Mouse (Mus musculus) heart, postnatal 10 days (tissue): ENCODE measurements around the gene C2cd3. TPM values are rescaled to one million over a fixed set of nuclear protein-coding genes. Genes with fewer than 3 reads are reported as not detected.

Source experiments
- DNase-seq, 2 experiments: peaks; one replicate each; pipeline ENCODE4 v3.0.0; 2021
- intact Hi-C: fragments of 180-260 bp; cut with DNase I; formaldehyde crosslinking; loops from one replicate; pipeline ENCODE4 v1.15.1; 2025
- total RNA-seq, 2 experiments: library from RNA; stranded (reverse); gene quantifications; 2 replicates each; pipeline ENCODE4 v1.2.3; 2021

The C2cd3 gene
- total RNA-seq, 2 experiments from 2014 or later = 11.2 to 13.1 TPM

GRCm38 (mm10) chr7:100495042-100495441 lies 123.0 kb downstream of the C2cd3 start:
- peak; percentile 60 to 65 for DNase-seq
- intact Hi-C loops = loop anchor here (2.0 kb wide), 1 partner anchor 30 kb away; no protein-coding TSS in a partner anchor

GRCm38 (mm10) chr7:100495581-100496251 lies 123.7 kb downstream of the C2cd3 start:
- DNase-seq = peak; percentile 88 to 90
- intact Hi-C loops = loop anchor here (2.0 kb wide), 1 partner anchor 31 kb away; no protein-coding TSS in a partner anchor

- DNase-seq = no peak
Observed at GRCm38 (mm10) chr7:100496371-100496770, 124.3 kb downstream of the C2cd3 start.

GRCm38 (mm10) chr7:100496791-100497190 lies 124.8 kb downstream of the C2cd3 start:
- intact Hi-C loops = no loop called here
- no peak for DNase-seq

More at GRCm38 (mm10) chr7:100496371-100496770, 124.3 kb downstream of the C2cd3 start:
- intact Hi-C loops = no loop called here

DNA sequence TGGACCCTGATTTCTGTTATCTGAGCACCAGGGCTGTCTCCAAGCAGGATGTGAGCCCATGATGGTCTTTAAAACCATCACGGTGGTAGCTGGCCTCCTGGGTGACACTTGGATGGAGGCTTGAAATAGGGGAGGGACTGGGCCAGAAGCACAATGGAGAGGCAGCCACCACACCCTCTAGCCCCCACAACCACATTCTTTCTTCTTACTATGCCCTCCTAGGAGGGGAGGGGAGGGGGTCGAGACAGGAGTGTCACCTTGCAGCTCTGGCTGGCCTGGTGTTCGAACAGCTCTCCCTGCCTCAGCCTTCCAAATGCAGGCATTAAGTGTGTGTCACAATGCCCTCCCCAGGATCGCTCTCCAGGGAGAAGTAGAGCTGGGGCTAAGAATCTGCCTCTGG lies 125.4 kb downstream of the C2cd3 start:
- intact Hi-C loops = no loop called here
- DNase-seq = no peak

GRCm38 (mm10) chr7:100497982-100498381 lies 125.9 kb downstream of the C2cd3 start:
- intact Hi-C loops = no loop called here
- DNase-seq = no peak

- no peak for DNase-seq
- intact Hi-C loops = no loop called here
Observed at GRCm38 (mm10) chr7:100499465-100499864, 127.4 kb downstream of the C2cd3 start.

GRCm38 (mm10) chr7:100500276-100500977 lies 128.4 kb downstream of the C2cd3 start:
- intact Hi-C loops = no loop called here
- peak in 1 of 2 experiments; percentile 37 for DNase-seq

DNA sequence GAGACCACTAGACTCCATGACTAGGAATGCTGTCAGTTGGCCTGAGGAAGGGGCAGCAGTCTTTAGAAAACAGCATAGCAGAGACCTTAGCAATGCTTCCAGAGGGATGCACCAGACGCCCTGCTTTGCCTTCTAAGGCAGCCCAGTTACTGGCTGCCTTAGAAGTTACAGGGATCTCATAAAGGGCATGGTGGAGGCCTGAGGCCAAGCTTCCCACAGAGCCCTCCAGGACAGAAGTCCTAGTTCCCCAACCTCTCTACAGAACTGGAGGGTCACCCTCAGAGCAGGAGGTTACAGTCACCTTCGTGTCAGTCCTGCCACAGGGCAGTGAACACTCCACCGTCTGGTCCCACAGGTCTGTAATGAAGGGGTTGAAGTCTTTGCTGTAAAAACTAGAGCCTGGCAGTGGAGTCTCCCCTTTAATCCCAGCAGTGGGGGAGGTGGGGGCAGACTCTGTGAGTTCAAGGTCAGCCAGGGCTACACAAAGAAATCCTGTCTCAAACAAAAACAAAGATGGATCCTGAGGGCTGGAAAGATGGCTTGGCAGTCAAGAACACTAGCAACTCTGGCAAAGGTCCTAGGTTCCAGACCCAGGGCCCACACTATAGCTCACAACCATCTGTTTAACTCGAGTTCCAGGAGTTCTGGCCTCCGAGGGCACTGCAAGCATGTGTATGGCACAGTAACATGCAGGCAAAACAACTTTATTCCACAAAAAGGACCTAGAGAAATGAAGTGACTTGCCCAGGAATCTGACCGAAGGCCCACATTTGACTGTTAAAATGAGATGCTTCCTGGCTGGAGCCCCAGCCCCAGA lies 129.2 kb downstream of the C2cd3 start:
- peak; percentile 39 to 43 for DNase-seq
- intact Hi-C loops = no loop called here

DNA sequence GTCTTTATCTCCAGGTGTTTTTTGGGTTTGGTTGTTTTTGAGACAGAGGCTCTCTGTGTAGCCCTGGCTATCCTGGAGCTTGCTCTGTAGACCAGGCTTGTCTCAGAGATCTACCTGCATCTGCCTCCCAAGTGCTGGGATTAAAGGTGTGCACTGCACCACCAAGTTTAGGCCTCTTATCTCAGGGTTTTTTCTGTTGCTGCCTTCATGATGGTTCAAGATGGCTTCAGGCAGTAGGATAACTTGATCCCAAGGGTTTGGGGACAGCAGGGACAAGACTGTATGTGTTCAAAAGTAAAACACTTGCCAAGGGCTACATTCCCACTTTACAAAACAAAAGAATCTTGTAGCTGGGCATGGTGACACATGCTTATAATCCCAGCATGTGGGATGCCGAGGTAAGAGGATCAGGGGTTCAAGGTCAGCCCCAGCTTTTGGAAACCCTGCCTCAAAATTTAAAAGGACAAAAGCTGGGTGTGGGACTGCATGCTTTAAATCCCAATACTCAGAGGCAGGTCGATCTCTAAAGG lies 129.9 kb downstream of the C2cd3 start:
- no peak for DNase-seq
- intact Hi-C loops = no loop called here

DNA sequence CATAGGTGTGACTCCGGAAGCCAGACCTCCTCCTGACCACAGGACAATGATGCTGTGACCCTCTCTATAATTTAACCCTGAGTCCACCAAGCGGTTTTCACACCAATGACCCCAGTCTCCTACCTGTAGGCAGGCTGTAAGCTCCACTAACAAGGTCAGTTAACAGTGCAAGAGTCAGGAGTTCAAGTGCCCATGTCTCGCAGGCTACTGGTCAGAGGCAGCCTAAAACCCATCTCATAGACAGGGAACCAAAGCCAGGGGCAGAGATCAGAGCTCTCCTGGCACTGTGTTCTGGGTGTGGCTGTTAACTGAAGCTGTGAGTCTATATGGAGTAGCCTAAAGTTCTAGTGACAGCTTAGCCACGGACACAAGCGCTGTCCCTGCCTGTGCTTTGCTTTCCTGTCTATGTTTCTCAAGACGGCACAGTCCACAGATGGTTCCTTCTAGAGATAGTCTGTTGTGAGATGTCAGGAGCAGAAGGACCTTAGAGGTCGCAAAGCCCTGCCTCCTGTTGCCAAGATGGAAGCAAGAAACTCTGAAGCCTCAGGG lies 130.4 kb downstream of the C2cd3 start:
- DNase-seq = no peak
- intact Hi-C loops = no loop called here

DNA sequence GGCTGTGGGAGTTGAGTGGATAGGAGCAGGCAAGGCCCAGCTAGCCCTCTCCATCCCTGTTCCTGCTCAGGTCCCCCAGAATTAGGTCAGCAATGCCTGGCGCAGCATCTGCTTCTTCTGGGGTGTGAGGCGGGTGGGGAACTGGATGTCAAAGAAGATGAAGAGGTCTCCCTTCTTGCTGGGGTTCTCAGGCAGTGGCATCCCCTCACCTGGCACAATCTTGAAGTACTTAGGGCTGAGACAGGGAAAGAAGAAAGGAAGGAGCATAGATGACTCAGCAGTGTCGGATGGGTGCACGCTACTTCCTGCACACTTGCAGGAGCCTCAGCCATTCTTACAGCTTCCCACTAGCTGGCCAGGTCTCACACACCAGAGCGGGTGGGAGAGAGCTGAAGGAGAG lies 131.0 kb downstream of the C2cd3 start:
- intact Hi-C loops = no loop called here
- DNase-seq = no peak

DNA sequence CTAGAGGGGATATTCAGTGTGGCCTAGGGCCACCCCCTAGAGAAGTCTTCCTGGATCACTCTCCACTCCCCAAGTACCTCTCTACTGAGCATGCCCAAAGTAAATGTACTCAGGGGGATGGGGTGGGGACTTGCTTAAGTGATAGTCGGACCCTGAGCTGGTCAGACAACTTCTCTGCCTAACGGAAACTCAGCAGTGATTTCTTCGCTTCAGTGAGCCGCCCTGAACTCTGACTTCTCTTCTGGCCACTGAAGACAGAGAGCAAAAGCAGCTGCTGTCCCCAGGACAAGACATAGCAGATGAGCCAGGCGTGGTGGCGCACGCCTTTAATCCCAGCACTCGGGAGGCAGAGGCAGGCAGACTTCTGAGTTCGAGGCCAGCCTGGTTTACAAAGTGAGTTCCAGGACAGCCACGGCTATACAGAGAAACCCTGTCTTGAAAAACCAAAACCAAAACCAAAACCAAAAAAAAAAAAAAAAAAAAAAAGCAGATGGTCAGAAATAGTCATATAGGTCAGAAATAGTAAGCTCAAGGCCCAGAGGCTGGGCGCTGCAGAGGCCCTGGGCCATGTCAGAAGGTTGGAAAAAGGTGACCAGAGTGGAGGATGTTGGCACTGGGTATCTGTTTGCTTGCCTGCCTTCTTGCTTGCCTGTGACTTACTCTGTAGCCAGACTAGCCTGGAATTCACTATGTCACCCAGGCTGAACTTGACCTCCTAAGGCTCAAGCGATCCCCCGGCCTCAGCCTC lies 132.9 kb downstream of the C2cd3 start:
- no peak for DNase-seq
- intact Hi-C loops = no loop called here

- DNase-seq = no peak
- intact Hi-C loops = no loop called here
Observed at GRCm38 (mm10) chr7:100506494-100506893, 134.5 kb downstream of the C2cd3 start.

DNA sequence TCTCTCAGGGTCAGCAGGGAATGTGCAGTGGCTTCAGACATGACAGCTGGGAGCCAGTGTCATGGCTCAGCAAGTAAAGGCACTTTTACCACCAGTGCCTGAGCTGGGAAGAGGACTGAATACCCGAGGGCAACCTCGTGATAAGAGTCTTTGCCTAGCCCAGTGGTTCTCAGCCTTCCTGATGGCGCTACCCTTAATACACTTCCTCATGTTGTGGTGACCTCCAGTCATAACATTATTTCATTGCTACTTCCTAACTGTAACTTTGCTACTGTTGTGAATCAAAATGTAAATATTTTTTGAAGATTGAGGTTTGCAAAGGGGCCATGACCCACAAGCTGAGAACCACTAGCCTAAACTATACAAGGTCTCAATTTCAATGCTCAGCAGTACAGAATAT lies 136.6 kb downstream of the C2cd3 start:
- intact Hi-C loops = no loop called here

DNA sequence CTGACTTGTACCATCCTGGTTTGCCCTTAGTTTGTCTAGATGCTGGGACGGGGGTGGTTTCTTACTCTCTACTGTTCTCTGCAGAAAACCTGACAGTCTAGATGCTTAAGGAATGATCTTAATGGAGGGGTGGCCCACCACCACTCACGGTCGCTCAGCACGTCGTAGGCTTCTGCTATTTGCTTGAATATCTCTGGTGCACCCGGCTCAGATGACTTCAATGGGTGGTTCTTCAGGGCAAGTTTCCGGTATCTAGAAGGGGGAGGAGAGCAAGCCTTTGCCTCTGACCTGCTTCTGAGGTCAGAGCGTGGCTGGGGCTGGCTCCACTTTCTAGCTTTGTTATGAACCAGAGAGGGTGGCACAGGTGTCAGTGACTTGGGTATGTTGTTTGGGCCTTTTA lies 139.6 kb downstream of the C2cd3 start:
- no peak for DNase-seq
- intact Hi-C loops = no loop called here

More for the DNA sequence above, 136.6 kb downstream of the C2cd3 start:
- no peak for DNase-seq

GRCm38 (mm10) chr7:100514573-100514972 lies 142.5 kb downstream of the C2cd3 start, which contains the start of gene Dnajb13:
Gene Dnajb13 (minus strand): TSS chr7:100514960.
- intact Hi-C loops = no loop called here
- DNase-seq = no peak
